Mouse (Mus musculus): ENCODE data around the gene Rph3al.

Rph3al gene

DNA sequence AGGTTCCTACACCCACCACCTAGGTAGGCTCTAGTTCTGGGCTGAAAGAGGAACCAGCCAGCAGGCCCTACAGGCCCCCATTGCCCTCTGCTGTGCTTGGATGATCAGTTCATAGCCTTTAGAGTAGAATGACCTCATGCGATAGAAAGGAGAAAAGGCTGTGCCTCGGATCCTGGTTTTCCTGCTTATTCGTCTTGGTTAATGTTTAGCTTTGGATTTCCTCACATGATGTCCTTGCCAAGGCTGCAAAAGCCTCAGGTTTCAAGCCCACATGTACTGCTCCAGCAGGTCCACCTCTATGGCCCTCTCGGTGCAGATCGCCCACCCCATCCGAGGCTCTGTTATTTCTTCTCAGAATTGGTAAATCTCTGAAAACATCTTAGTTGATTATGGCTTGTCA is 33.2 kb downstream of the Rph3al start:
- DNase-seq, result peak; percentile 75

DNA sequence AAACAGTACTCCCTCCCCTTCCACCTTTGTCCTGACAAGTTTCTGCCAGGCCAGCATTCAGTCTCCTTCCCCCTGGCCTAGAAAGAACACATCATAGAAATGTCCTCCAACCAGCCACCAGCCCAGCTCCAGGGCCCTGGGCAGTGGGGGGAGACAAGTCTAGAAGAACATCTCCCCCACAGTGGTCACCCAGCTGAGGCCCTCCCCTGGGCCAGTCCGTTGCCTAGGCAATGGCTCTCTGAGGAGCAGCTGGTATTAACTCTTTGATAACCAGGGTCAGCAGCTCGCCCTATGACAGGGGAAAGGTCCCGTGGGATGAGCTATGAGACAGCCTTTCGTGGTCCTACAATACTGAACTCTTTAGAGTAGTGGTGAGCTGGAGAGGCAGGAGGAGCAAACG is 33.7 kb downstream of the Rph3al start:
- DNase-seq, result no peak

DNA sequence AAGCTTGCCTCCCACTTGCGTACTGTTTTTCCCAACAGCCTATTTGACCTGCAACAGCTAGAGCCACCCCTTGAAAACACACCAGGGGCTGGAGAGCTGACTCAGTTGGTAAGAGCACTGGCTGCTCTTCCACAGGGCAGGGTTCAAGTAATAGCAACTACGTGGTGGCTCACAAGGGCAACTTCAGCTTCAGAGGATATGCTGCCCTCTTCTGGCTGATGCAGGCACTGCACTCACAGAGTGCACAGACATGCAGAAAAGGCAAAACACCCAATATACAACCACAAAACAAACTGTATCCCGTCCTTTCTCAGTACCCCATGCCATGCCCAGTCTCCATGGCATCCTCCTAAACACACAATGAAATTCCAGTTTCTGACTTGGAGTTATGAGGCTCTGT is 34.7 kb downstream of the Rph3al start:
- DNase-seq, result peak; percentile 51

DNA sequence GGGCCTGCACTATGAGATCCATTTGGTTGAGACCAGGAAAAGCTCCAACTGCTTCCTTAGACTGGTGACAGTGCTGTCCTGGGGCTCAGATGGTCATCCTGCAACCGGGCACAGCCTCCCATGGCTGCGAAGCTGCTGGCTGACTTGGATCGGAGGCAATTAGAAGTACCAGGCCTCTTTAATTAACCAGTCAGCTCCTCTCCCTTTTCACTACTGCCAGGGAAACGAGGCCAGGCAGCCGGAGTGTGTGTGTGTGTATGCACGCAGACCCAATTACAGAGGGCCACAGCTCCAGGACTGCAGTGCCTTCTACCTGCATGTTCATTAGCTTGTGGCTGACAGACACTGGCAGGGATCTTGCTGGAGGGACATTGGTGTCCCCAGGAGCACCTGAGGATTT is 36.9 kb downstream of the Rph3al start:
- DNase-seq, result no peak

DNA sequence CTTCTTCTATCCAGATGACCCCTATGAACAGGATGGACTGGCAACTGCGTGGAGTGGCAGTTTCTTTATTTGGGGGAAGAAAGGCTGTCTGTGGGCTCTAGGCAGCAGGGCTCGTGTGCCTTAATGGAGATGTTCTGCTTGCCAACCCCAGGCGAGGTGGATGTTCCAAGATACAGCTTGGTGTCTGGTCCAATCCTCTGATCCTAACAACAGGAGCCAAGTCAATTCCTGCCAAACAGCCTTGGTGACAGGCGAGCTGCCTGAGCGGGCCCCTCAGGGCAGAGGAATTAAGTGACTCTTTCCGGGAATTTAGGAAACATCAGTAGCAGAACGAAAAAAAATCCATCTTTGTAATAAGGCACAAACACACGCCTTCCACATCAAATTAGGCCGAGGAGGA is 38.6 kb downstream of the Rph3al start:
- no peak for DNase-seq

DNA sequence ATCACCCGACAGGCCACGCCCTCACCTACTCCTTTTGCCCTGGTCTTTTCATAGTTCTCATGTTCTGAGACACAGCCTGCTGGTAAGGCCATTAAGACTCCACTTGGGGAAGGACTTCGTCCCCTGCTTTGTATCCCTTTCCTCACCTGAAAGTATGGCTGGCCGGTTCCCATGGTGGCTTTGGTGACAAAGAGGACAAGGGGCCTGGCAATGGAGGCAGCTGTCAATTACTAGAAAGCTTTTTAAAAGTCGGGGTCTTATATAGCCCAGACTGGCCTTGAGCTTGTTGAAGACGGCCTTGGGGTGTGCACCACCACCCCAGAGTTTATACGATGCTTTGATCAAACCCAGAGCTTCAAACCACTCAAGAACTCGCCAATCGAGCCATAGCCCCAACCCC is 39.7 kb downstream of the Rph3al start:
- DNase-seq, result no peak

DNA sequence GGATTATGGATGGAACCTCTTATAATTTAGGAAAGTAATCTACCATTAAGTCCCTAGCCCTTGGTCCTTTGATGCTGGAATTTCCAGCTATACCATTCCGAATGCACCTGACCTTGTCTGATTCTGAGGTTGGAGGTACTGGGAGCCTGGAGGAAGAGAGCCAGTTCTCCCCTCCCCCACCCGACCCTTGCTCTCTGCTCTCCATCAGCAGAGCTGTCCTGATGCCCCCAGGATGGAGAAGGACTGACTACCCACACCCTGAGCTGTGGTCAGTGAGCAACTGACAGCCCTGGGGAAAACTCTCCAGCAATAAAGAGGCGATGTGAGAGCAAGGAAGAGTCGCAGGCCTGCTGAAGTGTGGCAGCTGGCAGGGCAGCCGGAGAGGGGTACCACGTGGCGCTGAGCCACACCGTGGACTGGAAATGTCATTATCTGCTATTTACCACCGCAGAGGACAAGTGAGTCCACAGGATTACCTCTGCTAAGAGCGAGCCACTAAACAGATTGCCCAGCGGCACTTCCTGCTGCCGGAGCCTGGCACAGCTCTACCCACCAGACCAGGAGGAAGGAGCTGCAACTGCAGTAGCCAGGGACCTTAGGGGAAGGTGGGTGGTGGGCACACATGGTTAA is 43.3 kb downstream of the Rph3al start:
- DNase-seq, result no peak

DNA sequence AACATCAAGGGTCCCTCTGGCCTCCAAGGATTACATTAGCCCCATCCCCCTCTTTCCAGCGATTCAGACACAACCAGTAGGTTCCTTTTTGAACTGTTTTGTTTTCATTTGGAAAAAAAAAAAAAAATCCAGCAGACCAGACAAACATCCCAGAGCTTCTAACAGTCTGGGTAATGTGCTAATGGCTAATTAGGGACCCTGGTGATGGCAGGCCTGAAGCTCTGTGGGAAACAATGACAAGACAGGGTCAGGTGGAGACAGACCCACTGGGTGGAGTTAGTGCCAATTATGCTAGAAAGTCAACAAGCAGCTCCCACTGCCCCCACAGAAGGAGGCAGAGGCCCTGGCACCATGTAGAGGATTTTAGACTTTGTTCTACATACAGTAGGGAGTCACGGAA is 44.3 kb downstream of the Rph3al start:
- DNase-seq, result no peak

DNA sequence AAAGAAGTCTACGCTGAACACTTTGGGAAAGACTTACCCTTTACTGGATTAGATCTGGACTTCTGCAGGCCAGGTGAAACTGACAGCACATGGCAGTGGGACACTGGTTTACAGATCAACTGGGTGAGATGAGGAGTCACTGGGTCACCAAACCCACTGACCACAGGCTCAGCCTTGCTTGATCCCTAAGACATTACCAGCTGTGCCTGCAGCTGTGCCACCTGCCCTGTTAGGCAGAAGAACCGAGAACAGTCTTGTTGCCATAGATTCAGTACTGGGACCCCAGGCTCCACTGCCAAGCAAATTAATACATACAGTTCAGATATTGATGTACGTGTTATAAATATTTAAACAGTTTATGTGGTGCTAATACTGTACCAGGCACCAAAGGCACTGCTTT is 50.9 kb downstream of the Rph3al start:
- DNase-seq, result no peak

DNA sequence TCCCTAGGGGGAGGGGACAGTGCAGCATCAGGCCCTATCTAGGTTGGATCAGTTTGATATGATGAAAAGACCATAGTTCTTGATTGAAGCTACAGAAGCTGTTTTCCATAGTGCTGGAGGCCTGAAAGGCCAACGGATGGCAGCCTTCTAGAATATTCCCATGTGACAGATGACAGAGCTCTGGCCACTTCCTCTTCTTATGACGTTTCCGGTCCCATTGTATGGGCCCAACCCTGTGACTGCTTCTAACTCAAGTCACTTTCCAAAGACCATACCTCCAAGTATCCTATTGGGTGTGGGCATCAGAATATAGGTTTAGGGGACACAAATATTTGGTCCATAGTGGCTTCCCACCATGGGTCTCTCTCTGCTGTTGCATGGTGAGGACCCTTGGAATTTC is 57.0 kb downstream of the Rph3al start:
- no peak for DNase-seq

DNA sequence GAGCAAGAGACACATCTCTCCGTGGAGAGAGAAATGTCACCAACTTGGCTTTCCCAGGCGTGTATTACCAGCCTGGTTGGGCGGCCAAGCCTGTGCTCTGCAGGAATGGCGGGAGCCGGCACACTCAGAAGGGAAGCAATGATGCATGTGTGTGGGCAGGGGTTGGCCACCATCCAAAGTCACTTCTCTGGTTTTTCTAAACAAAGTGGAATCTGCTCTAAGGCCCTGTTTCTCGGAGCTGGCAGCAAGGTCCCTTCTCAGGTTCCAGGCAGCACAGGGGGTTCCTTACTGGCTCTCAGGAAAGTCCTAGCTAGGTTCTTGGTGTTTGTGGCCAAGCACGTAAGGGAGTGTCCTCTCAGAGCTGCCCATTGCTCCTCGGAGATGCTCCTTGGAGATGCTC is 58.2 kb downstream of the Rph3al start:
- peak; percentile 32 for DNase-seq

DNA sequence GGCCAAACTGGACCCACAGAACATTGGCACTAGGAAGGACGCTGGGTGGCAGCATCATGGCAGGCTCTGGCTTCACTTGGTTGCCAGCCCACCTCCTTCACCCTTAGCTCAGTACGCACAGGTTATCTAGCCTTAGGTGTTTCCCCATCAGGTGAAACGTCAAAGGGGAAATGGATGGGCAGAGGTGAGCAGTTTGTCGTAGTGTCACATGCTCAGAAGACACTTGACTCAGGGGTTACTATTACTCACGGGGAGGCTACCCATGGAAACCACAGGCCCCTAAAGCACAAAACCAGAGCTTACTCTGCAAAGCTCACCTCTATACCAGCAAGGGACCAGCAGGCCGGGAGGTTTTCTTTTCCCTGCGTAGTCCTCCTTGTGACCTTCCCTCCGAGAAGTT is 59.8 kb downstream of the Rph3al start:
- no peak for DNase-seq

DNA sequence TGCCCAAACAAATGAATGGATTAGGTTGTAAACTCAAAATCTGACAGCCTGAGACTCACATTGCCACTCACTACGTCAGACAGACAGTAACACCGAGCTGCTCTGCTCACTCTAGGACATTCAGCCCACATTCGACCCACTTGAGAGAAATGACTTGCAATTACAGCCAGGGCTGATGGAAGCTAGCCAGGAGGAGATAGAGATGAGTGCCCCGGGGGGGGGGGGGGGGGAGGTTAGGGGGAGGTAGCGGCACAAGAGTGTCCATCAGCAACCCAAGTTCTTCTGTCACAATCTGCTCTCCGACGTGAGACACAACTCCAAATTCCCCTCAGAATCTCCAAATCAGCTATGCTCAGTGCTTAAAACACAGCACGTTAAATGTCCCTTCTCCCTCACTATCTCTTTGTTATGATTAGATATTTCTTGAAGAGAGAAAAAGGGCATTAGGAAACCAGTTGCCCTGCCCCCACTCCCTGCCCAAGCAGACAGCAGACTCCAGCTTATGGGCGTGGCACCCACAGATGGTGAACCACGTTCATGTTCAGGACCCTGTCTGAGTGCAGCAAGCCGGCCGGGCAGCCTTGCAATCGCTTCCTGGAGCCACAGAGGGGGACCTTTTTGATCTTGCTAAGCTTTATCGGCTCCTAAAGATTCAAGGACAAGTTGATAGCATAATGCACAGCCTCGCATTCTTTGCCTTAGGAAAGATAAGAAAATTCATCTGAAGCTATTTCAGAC is 62.0 kb downstream of the Rph3al start:
- peak; percentile 46 for DNase-seq

DNA sequence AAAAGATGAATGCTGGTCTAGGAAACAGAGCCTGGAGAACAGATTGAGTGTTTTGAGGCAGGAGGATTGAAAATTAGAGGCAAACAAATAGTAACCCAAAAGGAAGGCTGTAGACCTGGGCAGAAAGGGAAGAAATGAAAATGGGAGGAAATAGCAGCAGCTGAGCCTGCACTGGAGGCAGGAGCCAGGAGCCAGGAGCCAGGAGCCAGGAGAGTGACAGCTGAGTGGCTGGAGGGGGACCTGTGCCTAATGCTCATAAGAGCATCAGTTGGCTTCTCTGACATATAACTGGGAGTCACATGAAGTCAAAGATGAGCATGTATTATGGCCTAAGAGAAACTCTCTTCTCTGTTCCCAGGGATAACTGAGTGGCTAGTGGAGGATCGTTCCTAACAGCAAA is 66.5 kb downstream of the Rph3al start:
- no peak for DNase-seq

DNA sequence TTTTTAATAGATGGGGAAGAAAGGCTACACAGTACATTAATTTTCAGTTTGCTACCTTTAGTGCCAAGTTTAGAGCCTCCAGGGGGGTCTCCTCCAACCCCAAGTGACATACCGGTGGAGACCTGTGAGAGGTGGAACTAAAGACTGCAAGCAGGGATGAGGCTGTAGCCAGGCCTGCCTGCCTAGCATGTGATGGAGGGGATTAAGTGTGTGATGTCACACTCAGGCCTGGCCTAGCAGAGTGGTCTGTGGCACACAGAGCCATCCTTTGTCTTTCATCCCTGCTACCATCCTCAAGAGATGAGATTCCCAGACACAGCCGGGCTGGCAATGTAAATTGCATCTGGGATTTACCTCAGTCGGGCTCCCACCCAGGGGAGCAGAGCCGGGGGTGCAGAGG is 67.3 kb downstream of the Rph3al start:
- no peak for DNase-seq

DNA sequence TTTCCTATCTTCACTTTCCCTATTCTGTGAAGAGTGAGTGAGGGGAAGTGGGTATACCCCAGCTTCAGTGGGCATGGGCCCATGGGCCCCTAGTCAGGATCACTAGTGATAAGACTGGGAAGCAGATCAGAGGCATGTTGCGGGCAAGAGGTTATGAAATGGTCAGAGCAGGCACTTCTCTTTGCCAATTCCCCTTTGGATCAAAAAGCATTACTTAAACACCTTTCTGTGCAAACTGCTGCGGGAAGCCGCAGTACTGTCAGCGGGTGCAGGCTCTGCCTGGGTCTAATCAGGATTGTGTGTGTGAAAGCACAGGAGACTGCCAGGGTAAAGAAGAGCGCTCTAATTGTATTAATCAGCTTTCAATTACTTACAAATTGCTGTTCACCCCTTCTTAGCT is 67.8 kb downstream of the Rph3al start:
- DNase-seq, result no peak

DNA sequence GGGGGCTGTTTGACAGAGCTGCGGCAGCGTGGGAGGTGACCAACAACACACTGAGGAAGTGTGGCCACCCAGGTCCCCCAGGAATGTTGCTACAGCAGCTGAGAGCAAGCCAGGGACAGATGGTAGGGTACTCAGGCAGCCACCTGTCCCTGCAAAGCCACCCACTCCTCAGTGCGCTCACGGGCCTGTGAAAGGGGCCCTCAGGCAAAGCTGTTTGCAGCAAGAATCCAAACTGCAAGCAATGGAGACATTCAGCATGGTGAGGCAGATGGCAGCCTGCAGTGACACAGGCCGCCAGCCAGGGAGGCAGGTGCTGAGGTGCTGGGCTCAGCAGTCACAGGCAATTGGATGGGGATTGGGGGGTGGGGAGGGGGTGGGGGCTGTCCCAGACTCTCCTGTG is 68.3 kb downstream of the Rph3al start:
- DNase-seq, result no peak

DNA sequence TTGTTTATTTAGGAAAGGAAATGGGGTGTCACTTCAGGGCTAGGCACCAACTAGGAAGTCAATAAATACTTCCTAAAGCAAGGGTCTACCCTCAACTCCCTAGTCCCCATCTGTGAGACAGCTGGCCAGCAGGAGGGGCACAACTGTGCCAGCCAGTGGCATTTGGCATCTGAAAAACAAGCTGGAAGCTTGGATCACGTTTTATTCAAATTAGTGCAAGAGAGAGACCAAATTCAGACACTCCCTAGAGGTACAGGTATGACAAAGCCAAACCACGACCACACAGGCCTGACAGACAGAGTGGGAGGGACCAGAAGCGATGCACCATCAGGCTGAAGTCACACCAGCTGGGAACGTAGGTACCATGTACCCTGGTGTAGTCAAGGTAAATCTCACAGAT is 71.4 kb downstream of the Rph3al start:
- DNase-seq, result no peak

DNA sequence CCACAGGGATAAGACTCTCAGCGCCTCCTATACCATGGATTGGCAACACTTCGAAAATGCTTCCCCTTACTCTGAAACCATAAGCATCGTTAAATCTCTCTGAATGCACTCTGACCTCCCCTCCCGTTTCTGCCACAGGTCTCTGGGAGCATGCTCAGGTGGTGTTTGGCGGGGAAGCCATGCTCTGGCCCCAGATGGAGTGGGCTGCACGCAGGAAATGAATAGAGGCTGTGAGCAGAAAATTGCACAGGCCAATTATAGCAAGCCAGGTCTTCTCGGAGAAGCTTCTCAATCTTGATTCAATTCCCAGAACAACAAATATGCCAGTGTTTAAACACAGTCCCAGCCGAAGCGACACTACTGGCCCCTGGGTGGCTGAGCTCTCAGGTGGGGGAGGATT is 72.4 kb downstream of the Rph3al start:
- no peak for DNase-seq

DNA sequence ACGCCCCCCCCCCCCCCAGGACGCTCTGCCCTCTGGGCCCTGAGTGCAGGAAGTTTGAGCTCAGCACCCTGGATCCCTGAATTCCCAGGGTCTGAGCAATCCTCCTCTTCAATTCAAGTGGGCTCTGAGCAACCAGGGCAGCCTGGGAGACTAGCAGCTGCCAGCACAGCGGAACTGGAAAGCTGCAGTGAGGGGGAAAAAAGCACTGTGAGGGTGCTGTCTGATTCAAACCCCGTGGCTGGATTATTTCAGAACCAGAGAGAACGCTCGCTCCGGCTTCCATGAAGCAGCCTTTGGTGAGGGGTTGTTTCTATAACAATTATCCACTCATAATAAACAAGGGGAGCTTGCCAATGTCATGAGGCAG is 73.0 kb downstream of the Rph3al start:
- DNase-seq, result no peak

DNA sequence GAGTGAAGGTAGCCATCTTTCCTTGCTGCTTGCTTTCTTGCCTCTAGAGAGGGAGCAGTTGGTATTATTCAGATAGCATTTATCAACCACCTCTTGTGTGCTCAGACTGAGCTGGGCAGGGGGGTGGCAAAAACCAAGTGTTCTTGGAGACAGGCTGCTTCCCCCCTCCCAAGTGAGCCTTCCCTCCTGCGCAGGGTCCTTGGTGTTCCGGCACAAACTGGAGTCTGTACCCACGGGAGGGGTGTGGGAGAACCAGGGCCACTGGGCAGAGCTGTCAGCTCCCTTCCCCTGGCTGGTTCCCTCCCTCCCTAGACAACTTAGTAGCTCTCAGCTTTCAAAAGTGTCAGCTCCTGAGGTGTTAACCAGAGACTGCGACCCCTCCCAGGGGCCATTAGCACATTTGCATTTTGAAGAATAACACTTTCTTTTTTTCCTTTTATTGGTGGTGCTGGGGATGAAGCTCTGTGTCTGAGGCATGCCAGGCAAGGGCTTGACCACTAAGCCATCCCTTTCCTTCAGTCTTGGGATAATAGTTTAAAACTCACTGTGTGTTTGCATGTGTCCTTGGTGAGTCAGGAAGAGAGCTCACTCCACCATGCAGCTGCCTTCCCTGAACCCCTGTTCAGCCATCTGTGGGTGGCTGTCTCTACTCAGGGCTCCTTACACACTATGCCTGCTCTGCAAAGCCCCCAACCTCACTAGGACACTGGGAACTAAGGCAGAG is 73.5 kb downstream of the Rph3al start:
- DNase-seq, result no peak

DNA sequence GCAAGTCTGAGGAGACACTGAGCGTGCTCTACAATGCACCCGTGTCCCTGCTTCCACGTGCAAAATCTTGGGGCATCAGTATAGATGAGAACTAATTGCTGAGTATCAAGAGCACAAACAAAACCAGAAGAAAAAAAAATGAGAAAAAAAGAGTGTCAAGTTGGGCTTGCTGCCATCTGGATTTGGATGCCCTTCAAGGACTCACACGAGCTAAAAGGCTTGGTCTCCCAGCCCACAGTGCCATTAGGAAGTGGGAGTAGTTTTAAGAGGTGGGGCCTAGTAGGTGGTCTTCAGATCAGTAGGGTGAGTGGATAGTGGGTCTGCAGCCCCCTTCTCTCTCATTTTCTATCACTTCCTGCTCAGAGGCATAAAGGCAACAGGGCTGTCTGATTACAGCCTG is 75.8 kb downstream of the Rph3al start:
- DNase-seq, result no peak

DNA sequence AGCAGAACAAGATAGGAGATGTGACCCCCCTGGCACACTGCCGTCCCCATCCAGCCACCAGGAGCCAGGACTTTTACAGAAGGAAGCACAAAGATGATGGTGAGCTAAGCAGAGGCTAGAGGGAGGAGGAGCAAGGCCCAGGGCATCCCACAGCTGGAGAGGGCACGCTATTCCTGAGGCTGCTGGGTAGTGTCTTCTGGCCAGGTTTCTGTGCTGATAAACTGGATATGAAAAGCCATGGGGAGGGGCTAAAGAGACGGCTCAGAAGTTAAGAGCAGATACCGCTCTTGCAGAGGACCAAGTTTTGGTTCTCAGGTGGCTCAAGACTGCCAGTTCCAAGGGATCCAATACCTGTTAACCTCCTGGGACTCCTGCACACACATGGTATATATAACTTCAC is 76.6 kb downstream of the Rph3al start:
- DNase-seq, result no peak

DNA sequence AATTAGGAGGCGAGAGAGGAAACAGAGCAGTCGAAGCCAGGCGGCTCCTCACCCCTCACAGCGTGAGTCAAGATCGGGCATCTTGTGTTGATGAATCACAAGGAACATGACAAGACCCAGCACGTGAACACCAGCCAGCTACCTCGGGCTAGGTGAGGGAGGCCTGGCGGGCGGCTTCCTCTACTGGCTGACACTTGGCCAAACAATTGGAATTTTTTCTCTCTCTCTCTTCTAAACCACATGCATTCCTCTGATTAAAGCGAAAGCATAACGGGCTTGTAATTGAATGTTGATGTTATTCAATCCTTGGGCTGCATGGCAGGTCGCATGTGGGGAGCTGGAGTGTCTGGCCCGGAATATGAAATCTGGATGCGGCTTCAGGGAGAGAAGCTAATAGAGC is 77.0 kb downstream of the Rph3al start:
- DNase-seq, result peak; percentile 51

DNA sequence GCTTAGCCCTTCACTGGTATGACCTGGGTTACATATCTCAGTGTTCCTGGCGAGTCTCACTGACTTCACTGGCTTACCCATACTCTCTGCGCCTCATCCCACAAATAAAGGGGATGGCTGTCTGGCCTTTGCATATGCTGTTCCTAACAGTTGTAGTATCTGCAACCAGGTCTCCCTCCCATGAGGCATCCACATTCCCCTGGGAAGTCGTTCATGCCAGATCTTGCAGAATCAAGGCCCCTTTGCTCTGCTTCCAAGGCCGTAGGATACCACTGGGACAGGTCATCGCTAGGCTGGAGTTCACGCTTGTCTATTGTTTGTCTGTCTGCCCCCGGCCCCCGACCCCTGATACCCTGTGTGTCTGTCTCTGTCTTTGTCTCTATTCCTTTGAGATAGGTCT is 78.8 kb downstream of the Rph3al start:
- no peak for DNase-seq
